Mouse (Mus musculus) brown adipose tissue, adult 24 weeks (tissue): Measurements from ENCODE around the gene Lin7a. TPM values are rescaled to one million over a fixed set of nuclear protein-coding genes. Genes with fewer than 3 reads are reported as not detected.
"Not testable (repeated sequence)": the region's sequence is repeated elsewhere in the genome, so short reads cannot be mapped to it uniquely, and the experiment has no call there.

ENCODE experiments used
- H3K27ac ChIP-seq: fragments of 200-500 bp; replicated peaks from 2 replicates; pipeline ENCODE4 v1.5.1; 2012; ENCODE audit warnings: low read depth, mild to moderate bottlenecking, low read length
- H3K4me1 ChIP-seq: fragments of 200-500 bp; 2 replicates; pipeline ENCODE4 v1.6.1; 2012; ENCODE audit warnings: low read length, mixed read lengths; ENCODE audit not compliant: control insufficient read depth, insufficient read depth, insufficient read length
- H3K4me3 ChIP-seq: fragments of 200-500 bp; 2 replicates; pipeline ENCODE4 v1.5.1; 2012; ENCODE audit warnings: low read depth, mild to moderate bottlenecking, low read length, moderate library complexity; ENCODE audit not compliant: insufficient read depth
- polyA plus RNA-seq: library from polyadenylated mRNA; stranded (reverse); fragments of >200 nt; gene quantifications from 2 replicates; pipeline ENCODE4 v1.2.4, GENCODE M21; 2012; ENCODE audit not compliant: missing spikeins, insufficient read depth, insufficient read length

The Lin7a gene
- polyA plus RNA-seq, 1 experiment: 0.59 TPM

DNA sequence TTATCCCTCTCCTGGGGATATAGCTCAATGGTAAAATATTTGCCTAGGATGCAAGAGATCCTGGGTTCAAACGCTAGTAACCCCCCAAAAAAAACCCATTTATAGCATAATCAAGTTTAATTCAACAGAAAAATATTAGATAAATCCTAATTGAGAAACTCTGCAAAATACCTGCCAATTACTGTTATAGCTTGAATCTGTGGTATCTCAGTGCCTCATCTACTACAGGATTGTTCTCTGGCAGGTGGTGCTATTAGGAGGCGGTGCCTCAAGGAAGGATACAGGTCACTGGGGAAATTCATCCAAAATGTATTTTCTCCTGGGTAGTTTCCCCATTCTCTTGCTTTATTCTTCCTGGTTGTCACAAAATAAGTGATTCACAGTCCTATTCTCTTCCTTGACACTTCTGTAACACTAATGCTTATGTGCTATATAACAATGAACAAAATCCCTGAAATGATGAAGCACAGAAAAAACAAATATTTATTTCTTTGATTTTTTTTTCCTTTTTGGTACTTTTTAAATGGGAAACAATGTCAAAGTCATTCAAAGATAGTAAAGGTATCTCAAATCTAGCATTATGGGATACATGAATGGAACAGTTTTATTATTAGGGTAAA is 38.9 kb upstream of the Lin7a start:
- no peaks in the 10 kb centered on the region for H3K4me1 ChIP-seq
- H3K4me3 ChIP-seq: no peak overlapping the region
- H3K27ac ChIP-seq: no peak overlapping the region

DNA sequence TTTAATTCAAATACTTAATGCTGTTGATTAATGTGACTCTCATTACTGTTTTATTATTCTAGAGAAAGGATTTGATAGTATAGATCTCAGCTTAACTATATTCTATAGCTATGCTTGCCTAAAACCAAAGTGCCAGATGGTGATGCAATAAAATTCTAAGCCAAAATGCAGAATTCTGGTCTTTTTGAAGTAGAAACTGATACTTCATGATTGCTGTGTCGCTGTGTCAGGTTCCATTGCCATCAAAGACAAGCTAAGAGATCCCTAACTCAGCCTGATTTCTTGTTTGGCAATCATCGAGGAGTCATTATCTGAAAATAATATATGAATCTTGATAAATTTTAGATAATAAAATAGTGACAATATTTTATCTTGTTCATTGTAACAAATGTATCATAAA is 38.3 kb upstream of the Lin7a start:
- Histone ChIP-seq H3K4me1 (no peaks in the 10 kb centered on the region), H3K27ac (no peak overlapping the region), H3K4me3 (no peak overlapping the region)

DNA sequence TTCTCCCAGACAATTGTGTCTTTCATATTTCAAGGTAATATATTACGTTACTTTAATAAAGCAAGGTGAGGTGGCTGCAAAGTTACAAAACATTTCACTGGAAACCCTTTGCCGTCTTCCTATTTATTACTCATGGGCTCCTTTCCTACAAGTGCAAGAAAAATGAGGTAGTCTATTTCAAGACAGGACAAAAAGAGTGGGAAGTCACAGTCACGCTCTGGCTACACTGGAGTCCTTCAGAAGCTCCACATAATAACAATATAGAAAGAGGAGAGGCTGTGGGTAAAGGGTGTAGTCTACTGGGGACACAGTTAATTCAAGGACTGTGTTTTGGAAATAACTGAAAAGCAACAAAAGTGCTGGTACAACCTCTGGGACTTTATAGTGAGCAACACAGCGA is 37.7 kb upstream of the Lin7a start:
- Histone ChIP-seq H3K4me3 (no peak overlapping the region), H3K27ac (no peak overlapping the region), H3K4me1 (no peaks in the 10 kb centered on the region)

DNA sequence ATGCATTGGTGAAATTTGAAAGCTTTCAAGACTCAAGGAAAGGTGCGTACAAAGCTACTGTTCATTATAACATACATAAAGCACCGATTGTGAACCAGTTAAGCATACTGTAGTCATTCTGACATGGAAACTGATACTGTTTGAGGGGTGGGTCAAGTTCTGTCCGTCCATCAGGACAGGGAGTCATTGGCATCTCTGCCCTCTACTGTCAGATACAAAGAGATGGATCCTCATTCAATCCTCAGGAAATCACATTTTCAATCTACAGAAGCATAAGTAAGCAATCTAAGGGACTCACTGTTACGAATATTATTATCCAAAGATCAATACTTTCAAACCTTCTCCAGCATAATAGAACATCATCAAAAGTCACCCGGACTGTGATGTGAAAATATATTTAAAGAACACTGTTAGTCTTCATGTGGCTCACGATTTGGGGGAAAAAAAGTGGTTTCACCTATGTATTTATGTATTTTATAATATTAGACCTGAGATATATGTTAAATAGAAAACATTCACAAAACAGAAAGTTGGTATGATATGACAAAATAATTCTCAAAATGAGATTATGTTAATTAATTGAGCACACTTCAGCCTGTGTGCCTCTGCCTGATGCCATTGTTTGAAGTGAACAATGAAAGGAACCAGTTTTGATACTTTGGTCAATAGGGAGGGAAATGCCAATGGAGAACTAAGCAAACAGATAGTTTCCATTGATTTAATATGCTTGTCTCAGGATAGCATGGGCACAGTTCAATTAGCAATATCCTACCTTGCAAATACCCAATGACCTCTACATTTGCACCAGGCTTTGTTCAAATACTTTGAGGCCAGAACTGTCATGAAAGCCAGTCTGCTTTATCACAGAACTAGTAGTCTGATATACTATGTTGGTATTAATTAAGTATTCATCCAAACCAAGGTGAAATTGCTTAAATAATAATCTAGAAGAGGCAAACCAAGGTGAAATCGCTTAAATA is 36.8 kb upstream of the Lin7a start:
- Histone ChIP-seq H3K27ac (no peak overlapping the region), H3K4me1 (no peaks in the 10 kb centered on the region), H3K4me3 (no peak overlapping the region)

DNA sequence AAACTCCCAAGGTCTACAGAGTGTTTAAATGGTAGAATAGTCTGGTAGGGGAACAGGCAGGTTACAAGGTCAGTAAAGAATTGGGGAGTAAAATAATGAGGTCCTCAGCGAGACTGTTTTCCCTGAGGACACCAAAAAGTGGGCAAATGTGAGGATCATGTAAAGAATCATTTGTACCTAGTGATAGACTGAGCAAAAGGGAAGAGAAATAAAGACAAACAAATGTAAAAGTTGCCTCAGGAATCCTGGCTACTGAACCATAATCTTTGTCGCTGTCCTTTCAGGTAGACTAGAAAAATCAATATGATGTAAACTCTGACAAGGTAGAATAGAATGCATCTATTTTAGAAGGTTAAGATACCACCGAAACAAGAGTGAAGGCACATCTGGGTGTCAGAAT is 36.0 kb upstream of the Lin7a start:
- H3K27ac ChIP-seq: no peak overlapping the region
- H3K4me1 ChIP-seq: no peaks in the 10 kb centered on the region
- H3K4me3 ChIP-seq: no peak overlapping the region

DNA sequence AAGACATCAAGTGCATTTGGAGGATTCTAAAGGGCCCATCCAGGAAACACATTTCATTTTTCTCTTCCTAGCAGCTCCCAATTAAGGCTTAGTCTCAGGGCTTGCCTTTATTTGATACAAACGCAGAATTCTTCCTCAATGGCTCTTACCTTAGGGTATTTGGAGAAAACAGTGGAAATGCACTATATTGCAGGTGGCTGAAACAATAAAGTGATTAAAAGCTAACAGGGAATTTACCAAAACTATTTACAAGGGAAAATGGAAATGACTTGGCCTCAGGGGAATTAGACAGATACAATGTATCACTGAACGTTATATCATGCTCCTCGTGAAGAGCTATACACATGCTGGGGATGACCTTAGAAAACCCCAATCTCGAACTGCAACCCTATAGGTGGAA is 35.3 kb upstream of the Lin7a start:
- Histone ChIP-seq H3K27ac (no peak overlapping the region), H3K4me1 (no peaks in the 10 kb centered on the region), H3K4me3 (no peak overlapping the region)

DNA sequence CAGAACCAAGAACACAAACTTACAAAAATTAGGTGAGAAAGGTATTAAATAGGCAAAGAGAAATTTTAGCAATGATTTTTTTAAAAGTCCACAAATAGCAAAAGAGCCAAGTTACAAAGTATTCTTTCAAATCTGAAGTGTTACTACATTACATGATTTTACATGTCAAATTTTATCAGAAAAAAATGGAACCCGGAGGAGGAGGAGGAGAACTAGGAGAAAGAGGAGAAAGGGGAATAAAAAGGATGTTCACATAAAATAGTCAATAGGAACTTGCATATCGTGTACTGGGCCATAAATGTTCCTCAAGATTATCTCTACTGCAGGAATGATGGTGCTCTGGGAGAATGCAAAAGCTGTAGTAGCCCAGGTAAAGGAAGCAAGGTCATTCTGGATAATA is 34.4 kb upstream of the Lin7a start:
- Histone ChIP-seq H3K4me1 (no peaks in the 10 kb centered on the region), H3K27ac (no peak overlapping the region), H3K4me3 (no peak overlapping the region)

DNA sequence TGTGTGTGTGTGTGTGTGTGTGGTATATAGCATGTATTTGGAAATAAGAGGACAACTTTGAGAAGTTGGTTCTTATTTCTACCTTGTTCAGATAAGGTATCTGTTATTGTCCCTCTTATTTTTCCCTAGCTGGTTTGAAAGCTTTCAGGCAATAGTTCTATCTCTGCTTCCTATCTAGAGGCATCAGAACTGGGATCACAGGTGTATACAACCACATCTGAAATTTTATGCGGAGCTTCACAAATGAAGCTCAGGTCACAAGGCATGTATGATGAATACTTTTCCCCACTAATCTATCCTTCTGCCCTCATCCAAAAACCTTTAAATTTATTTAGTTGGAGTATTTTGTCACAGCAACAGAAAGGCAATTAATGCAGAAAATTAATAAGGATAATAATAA is 33.8 kb upstream of the Lin7a start:
- H3K27ac ChIP-seq: no peak overlapping the region
- no peaks in the 10 kb centered on the region for H3K4me1 ChIP-seq
- H3K4me3 ChIP-seq: no peak overlapping the region

DNA sequence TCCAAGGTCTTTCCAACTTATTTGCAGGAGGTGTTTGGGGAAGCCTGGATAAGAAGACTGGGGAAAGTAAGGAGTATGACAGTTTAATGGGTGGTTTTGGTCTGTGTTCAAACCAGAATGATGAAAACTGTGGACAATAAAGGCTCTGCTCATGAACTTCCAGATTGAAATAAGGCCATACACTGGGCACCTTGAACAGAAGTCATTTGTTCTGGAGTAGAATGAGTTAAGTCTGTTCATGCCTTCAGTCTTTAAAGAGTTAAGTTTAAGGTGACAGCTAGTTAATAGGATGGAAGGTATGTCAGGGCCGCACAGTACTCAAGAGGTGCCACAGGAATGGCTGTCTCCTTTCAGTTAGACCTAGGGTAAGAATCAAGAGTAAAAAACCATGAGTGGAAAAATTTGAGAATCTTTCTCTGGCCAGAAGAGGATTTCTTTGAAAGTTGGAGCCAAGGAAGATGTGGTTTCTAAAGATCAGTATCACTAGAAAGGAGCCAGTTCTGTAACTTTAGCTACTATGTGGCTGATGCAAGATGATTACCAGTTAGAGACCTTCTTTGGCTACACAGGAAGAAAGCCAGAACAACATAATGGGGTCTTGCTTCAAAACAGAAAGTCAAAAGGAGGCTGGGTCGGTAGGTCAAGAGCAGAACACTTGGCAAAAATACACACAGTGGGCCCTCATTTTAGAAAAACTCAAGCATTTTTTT is 33.2 kb upstream of the Lin7a start:
- H3K4me1 ChIP-seq: no peaks in the 10 kb centered on the region
- no peak overlapping the region for H3K4me3 ChIP-seq
- no peak overlapping the region for H3K27ac ChIP-seq

DNA sequence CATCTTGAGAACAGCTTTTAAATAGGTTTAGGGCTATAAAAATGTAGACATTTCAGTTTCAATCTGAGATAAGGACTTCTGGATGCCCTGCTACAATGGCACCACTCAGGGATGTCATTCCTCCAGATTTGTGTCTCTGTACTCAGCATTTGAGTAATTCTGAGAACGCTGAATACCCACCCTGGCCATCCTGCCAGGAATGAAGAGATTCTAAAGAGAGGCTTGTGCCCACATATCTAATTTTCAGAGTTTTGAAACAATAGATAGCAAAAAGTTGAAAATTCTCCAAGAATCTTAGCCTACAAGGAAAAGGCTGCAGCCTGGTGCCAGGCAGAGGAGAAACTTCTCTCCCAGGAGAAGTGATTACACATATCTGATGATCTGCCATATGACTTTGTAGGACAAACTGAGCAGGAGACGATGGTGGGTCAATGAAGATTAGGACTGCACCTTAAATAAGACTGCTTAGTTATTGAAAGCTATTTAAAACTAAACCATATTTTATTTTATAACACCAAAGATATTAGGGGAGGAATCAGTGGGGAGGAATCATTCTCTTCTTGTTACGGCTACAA is 32.5 kb upstream of the Lin7a start:
- H3K4me3 ChIP-seq: no peak overlapping the region
- no peaks in the 10 kb centered on the region for H3K4me1 ChIP-seq
- H3K27ac ChIP-seq: no peak overlapping the region

DNA sequence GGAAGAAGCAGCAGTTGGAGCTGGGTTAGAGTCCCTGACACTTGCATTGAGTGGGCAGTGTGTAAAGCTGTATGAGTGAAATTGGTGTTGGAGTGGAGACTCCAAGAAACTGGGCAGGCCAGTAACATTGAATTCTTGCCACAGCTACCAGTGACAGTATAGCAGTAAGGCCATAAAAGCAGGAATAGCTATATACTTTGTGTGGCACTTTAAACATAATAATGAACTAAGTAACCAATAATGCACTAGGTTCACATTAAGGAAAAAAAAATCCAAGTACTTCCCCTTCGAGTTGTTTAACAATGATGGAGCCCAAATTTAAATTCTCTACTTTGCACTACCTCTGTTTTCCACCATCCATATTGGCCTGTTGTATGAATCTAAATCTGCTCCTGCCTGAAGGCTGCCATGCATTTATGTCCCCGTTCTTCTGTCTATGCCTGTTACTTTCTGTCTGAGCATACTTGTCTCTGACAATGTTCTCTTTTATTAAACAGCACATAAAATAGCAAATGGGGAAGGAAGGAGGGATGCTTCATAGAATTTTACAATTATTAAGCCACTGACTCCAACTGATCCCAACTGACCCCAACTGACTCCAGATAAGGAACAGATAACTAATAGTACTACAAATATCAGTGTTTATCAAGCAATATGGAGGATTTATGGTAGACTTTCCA is 31.7 kb upstream of the Lin7a start:
- Histone ChIP-seq H3K4me1 (no peaks in the 10 kb centered on the region), H3K4me3 (no peak overlapping the region), H3K27ac (no peak overlapping the region)

DNA sequence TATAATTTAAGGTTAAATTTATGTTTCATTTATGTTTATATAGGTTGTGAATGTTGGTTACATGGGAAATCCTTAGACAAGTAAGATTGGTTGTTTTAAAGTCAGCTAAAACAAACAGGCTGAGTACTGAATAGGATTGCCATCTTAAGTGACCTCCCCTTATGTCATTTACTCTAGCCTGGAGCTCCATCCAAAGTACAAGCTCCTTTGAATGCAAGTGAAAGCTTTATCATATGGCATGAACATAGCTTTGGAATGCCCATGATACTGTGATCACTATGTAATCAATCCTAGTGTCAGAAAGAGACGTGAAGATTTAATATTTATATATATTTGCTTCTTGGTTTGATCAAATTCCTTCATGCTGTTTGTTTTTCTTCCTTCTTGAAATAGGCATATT is 31.0 kb upstream of the Lin7a start:
- Histone ChIP-seq H3K27ac (no peak overlapping the region), H3K4me3 (no peak overlapping the region)

DNA sequence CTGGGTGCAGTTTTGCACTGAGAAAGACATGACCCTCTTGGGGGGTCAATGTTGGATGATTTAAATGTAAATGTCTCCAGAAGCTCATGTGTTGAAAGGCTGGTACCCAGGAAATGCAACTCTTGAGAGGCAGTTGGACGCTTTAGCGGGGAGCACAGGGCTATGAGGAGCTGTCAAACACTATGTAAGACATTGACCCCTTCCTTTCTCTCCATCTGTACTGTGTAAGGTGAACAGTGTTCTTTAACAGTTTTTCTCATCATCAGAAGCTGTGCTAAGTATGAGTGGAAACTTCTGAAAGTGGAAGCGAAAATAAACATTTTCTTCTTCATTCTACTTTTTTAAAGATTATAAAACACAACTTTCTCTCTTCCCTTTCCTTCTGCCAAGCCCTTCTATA is 30.5 kb upstream of the Lin7a start:
- H3K4me1 ChIP-seq: no peaks in the 10 kb centered on the region
- no peak overlapping the region for H3K4me3 ChIP-seq
- H3K27ac ChIP-seq: no peak overlapping the region

More for the DNA sequence above, 31.0 kb upstream of the Lin7a start:
- no peaks in the 10 kb centered on the region for H3K4me1 ChIP-seq

DNA sequence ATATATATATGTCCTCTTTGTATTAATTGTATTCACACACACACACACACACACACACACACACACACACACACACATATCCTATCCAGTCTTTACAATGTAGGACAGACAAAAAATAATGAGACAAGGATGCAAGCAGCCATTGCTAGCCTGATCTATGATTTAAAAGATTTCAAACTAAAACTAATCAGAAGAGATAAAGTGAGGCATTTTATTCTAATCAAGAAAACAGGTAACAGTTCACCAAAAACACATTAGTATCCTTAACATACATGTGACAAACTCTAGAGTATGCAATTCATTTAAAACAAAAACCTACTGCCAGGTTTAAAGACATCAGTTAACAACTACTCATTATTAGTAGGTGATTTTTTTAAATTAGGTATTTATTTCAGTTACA is 30.1 kb upstream of the Lin7a start:
- Histone ChIP-seq H3K4me1 (no peaks in the 10 kb centered on the region), H3K27ac (no peak overlapping the region), H3K4me3 (no peak overlapping the region)

DNA sequence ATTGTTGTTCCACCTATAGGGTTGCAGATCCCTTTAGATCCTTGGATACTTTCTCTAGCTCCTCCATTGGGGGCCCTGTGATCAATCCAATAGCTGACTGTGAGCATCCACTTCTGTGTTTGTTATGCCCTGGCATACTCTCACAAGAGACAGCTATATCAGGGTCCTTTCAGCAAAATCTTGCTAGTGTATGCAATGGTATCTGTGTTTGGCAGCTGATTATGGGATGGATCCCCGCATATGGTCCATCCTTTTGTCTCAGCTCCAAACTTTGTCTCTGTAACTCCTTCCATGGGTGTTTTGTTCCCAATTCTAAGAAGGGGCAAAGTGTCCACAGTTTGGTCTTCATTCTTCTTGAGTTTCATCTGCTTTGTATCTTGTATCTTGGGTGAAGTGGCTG is 29.5 kb upstream of the Lin7a start:
- H3K4me3 ChIP-seq, H3K27ac ChIP-seq: not testable (repeated sequence)

More for the DNA sequence above, 29.5 kb upstream of the Lin7a start:
- not testable (repeated sequence) for H3K4me1 ChIP-seq
